Mouse (Mus musculus) R1 (cell line): ENCODE results near the gene Jsrp1.

Source experiments
- DNase-seq: peaks from one replicate; pipeline ENCODE4 v3.0.0-alpha.2; 2018; ENCODE audit warnings: low read depth, low spot score

Jsrp1 gene

GRCm38 (mm10) chr10:80792175-80793032, 20.9 kb downstream of the Jsrp1 start:
- DNase-seq = peak; percentile 42

GRCm38 (mm10) chr10:80791476-80792174, 21.7 kb downstream of the Jsrp1 start:
- DNase-seq = peak; percentile 42

- no peak for DNase-seq
These were observed 22.4 kb downstream of the Jsrp1 start for GRCm38 (mm10) chr10:80790761-80791404.

- no peak for DNase-seq
These were observed 25.8 kb downstream of the Jsrp1 start for GRCm38 (mm10) chr10:80787517-80787916.

- DNase-seq = no peak
These were observed 27.3 kb downstream of the Jsrp1 start for GRCm38 (mm10) chr10:80785963-80786362.

GRCm38 (mm10) chr10:80784871-80785270, 28.4 kb downstream of the Jsrp1 start:
- no peak for DNase-seq

- no peak for DNase-seq
These were observed 29.0 kb downstream of the Jsrp1 start for GRCm38 (mm10) chr10:80784302-80784701.

GRCm38 (mm10) chr10:80779565-80779964, 33.7 kb downstream of the Jsrp1 start:
- DNase-seq = no peak

- no peak for DNase-seq
These were observed 36.2 kb downstream of the Jsrp1 start for GRCm38 (mm10) chr10:80777123-80777522.

- DNase-seq = no peak
These were observed 36.9 kb downstream of the Jsrp1 start for GRCm38 (mm10) chr10:80776358-80776869.

- no peak for DNase-seq
These were observed 37.6 kb downstream of the Jsrp1 start for GRCm38 (mm10) chr10:80775731-80776130.

- DNase-seq = no peak
These were observed 38.3 kb downstream of the Jsrp1 start for GRCm38 (mm10) chr10:80774981-80775380.

GRCm38 (mm10) chr10:80774549-80774948, 38.7 kb downstream of the Jsrp1 start:
- peak; percentile 70 for DNase-seq

GRCm38 (mm10) chr10:80773816-80774215, 39.5 kb downstream of the Jsrp1 start:
- DNase-seq = no peak

GRCm38 (mm10) chr10:80768365-80768764, 44.9 kb downstream of the Jsrp1 start:
- DNase-seq = no peak

GRCm38 (mm10) chr10:80766161-80766815, 47.0 kb downstream of the Jsrp1 start:
- peak; percentile 73 for DNase-seq

- no peak for DNase-seq
These were observed 47.6 kb downstream of the Jsrp1 start for GRCm38 (mm10) chr10:80765746-80766145.

GRCm38 (mm10) chr10:80763502-80763901, 49.8 kb downstream of the Jsrp1 start:
- no peak for DNase-seq

- DNase-seq = no peak
These were observed 51.5 kb downstream of the Jsrp1 start for GRCm38 (mm10) chr10:80761821-80762220.

GRCm38 (mm10) chr10:80760596-80761524, 52.4 kb downstream of the Jsrp1 start:
- DNase-seq = no peak
